Mouse (Mus musculus) gonadal fat pad, adult 2 months (tissue): ENCODE measurements around the gene Tle3. TPM values are rescaled to one million over a fixed set of nuclear protein-coding genes. Genes with fewer than 3 reads are reported as not detected.

Source experiments
- DNase-seq: peaks from one replicate; pipeline ENCODE4 v3.0.0-alpha.2; 2012; ENCODE audit warnings: low read depth
- polyA plus RNA-seq: library from polyadenylated mRNA; depleted of rRNA; stranded (reverse); fragments of >200 nt; gene quantifications from 2 replicates; pipeline ENCODE4 v1.2.3, GENCODE M21; 2012

Gene Tle3
- polyA plus RNA-seq, 1 experiment = 50.6 TPM

GRCm38 (mm10) chr9:61435191-61435989 is 63.2 kb downstream of the Tle3 start:
- no peak for DNase-seq

DNA sequence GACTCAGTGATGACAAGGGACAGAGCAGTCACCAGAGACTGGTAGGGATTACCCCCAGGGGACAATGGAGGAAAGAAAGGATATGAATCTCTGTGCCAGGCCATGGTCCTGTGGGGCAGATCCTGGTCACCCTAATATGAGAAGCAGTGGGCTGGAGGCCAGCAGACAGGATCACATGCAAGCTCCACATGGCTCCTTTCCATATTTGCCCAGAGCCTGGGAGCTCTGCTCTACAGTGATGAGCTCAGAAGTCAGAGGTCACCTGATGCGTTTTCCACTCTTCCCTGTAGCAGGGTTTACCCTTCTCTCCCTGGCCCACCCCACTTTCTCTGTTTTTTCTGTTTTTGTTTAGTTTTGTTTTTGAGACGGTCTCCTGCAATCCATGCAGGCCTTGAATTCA is 63.9 kb downstream of the Tle3 start:
- DNase-seq = no peak

DNA sequence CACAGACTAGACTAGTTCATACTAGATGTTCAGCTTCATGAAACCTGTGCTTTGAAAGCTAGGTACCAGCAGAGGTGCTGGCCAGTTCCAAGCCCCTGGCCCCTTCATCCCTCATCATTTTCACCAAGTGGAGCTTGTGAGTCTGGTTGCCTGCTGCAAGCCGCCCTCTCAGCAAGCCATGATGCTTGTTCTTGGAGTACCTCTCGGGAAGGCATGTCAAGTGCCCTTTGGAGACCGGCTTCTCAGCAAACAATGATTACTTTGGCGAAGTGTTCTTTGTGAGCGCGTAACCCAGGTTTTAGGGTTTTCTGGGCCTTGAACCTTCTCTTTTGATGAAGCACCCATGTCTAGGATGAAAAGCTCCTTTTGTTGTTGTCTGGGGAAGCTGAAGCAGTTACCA is 64.6 kb downstream of the Tle3 start:
- no peak for DNase-seq

GRCm38 (mm10) chr9:61439092-61439491 is 66.9 kb downstream of the Tle3 start:
- DNase-seq = no peak

DNA sequence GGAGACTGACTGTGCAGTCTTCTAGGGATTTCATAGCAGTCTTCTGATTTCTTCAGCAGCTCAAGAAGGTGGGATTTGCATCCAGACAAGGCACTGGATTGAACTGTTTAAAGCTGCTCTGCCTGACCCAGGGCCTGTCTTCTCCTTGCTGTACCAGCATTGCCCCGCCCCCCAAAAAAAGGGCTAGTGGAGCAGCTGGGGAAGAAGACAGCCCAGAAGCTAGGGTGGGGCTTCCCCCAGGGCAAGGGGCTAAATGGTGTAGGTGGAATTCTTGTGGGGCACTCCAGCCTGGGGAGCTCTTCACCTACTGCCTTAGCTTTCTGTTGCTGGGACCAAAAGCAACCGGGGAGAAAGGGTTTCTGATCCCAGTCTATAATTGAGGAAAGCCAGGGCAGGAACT is 67.8 kb downstream of the Tle3 start:
- no peak for DNase-seq

- DNase-seq = no peak
These were observed 69.2 kb downstream of the Tle3 start for GRCm38 (mm10) chr9:61441206-61441913.

GRCm38 (mm10) chr9:61442951-61443630 is 70.9 kb downstream of the Tle3 start:
- no peak for DNase-seq

DNA sequence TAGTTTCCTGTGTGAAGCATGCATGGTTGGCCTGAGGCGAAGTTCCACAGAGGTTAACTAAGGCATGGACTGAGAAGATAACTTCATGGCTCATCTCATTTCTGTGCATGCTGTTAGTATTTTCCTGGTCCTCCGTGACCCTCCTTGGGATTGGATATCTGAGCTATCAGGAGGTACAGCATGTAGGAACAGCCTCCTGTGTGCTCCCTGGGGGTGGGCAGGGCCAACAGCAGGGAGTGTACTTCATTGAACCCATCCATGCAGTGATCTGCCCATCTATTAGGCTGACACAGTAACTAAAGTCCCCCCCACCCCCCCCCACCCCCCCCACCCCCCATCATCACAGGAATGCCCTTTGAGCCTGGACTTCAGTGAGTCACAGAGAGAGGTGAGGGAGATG is 73.0 kb downstream of the Tle3 start:
- no peak for DNase-seq

DNA sequence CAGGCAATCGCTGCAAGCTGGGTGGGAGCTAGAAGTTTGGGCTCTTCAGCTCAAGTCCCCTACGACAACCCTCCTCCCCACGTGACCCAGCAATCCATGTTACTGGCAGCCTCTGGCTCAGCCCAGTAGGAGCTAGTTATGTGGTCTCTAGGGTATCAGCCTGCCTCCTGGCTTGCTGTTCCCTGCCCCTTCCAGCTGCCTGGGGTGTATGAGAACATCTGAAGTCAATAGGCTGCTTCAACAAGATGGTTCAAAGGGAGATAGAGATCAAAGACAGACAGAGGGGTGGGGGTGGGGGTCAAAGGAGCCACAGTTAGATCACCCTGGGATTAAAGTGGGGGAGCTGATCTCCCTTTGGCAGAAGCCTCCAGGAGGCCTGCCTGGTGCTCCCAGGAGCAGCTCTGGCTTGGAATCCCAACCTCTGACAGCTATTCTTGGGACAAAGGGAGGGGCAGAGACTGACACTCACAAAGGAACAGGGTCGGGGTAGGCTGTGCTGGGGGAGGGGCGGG is 73.6 kb downstream of the Tle3 start:
- DNase-seq = no peak

- no peak for DNase-seq
These were observed 74.8 kb downstream of the Tle3 start for GRCm38 (mm10) chr9:61446965-61447364.

DNA sequence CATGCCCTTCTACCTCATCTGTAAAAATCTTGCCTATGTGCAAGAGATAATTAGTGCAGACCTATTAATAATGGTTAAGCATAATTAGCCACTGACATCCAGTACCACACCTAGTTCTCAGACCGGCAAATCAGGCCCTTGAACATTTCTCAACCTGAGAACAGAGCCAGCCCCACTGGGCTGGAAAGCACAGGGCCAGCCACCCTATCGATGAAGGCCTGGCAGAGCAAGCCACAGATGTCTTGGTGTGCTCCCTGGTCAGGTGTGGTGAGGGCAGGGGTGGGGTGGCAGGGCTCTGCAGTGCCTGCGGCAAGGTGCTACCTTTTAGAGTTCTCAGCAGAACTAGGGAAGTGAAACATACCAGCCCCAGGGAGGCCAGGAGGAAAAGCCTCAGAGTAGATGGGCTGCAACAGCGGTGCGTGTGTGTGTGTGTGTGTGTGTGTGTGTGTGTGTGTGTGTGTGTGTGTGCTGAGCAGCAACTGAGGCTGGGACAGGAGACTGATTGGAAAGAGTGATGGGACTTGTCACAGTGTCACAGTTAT is 77.3 kb downstream of the Tle3 start:
- DNase-seq = no peak

- no peak for DNase-seq
These were observed 79.9 kb downstream of the Tle3 start for GRCm38 (mm10) chr9:61452081-61452480.

GRCm38 (mm10) chr9:61455861-61456261 is 83.7 kb downstream of the Tle3 start:
- no peak for DNase-seq

- DNase-seq = no peak
These were observed 84.4 kb downstream of the Tle3 start for GRCm38 (mm10) chr9:61456441-61457161.

GRCm38 (mm10) chr9:61457162-61457523 is 85.0 kb downstream of the Tle3 start:
- no peak for DNase-seq

DNA sequence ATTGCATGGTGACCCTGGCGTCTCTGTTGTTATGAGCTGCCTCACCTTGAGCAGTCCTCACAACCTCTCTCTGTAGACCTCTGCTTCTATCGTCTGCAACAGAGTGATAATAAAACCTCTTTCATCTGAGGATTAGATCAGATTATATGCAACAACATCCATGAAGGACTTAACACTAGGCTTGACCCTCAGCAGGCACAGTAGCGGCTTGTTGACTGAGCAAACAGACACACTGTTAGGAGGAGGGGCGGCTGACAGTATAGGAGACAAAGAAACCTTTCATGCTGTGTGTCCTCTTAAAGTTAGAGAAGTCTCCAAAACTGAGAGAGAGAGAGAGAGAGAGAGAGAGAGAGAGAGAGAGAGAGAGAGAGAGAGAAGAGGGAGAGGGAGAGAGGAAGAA is 89.7 kb downstream of the Tle3 start:
- DNase-seq = no peak

- no peak for DNase-seq
These were observed 95.3 kb downstream of the Tle3 start for GRCm38 (mm10) chr9:61467436-61467835.
